Mouse (Mus musculus) olfactory bulb, adult 2 months (tissue): ENCODE results near the gene Kctd18.

Experiments
- CTCF ChIP-seq: fragments of 200-500 bp; IDR thresholded peaks from 2 replicates; pipeline ENCODE4 v1.5.1; 2012; ENCODE audit warnings: low read depth, mild to moderate bottlenecking, low read length, moderate library complexity; ENCODE audit not compliant: insufficient read depth
- POLR2A ChIP-seq: fragments of 200-500 bp; IDR thresholded peaks from 2 replicates; pipeline ENCODE4 v1.6.1; 2012; ENCODE audit warnings: mild to moderate bottlenecking, low read depth, low read length, moderate library complexity; ENCODE audit not compliant: insufficient read depth

DNA sequence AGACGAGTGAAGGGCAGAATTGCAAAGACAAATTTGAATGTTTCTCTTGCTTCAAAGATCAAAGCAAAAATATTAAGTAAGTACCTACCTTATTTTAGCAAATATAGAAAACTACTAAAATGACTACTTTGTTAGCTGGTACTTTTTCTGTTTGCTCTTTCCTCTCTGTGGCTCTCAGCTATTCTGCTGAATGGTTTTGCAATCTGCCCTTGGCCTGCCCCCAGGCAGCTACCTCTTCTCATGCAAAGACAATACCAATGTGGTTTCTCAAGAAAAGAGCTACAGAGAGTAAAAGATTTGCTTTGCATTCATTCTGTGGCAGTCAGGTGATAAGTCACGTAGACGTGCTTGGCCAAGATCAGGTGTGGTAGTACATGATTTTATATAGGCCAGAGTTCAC, 20.6 kb downstream of the Kctd18 start:
- TF ChIP-seq CTCF (no peak), POLR2A (no peak)
